Mouse (Mus musculus) cerebellum, postnatal 10 days (tissue): ENCODE measurements around the gene Zim1.
A peak's percentile ranks its signal among the peaks of the same experiment; 100 is the strongest.

Experiments
- DNase-seq, 2 experiments: peaks; one replicate each; pipeline ENCODE4 v3.0.0; 2021; ENCODE audit warnings: mixed read lengths in 2 of 2

Zim1 gene

DNA sequence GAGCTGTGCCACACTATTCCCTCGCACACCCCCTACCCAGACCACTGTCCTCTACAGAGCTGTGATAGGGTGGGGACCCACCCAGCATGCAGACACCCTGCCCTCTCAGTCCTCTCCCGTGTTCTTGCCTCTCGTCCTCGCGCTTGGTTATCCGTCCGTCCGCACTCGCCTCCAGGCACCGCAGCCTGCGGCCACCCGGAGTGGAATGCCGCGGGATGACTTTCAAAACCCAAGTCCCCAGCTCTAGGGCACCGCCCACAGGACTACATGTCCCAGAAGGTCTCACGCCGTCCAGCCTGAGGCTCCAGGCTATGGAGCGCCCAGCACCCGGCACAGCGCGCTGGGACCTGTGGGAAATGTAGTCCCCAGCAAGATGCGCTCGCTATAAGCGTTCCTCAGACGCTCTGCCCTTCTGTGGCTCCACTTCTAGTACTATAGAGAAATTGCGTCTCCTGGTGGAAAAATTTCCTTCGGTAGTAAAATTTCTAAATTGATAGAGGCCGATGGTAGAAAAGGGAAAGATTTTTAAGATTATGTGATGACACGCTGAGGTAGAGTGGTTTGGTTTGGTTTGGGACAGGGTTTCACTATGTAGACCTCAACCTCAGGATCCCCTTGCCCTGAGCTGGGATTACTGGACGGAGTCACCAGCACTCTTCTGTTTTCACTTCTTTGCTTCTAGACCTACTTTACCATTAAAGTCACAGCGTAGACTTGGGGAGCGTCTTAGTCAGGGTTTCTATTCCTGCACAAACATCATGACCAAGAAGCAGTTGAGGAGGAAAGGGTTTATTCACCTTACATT, at the start of gene Zim1:
Gene Zim1 (minus strand): TSS at position 210 of the 805 bp plus-strand sequence.
- DNase-seq = peak; percentile 92 to 95

DNA sequence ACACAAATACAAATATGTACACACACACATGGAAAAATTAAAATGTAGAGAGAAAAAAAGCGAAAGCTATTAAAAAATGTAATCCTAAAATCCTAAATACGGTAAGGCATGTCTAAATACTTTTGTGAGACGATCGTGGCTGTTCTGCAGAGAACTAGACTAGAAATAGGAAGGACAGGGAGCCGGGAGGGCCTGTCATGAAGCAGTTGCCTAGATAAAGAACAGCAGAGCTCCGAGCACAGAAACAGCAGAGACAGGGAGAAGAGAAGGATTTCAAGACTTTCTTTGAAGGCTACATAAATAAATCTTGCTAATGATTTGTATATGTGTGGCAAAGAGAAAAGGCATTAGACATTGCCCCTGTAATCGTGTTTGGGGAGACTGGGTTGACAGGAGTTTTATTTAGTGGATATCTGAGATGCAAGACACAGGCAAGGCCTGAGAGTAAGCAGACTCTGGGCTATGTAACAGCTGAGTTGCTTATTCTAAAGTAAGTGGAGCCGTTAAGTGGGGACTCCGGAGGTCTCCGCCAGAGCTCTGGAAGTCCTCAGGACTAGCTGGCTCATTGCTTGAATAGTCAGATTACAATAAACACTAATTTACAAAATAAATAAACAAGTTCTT, 48.1 kb upstream of the Zim1 start:
- no peak for DNase-seq

DNA sequence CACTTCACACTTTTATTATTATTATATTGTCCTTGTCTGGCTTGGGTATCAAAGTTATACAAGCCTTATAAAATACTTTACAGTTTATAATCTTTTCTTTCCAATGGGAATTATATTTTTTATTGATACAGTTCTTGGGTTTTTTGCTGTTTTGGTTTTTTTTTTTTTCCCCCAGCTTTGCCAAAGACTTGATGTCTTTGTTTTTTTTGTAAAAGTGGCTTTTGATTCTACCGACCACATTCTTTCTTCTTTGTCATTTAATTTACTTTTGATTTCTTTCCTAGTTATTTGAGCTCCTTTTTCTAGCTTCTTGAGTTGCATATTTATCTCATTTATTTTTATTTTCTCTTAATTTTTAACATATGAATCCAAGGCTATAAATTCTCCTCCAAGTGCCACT, 39.8 kb upstream of the Zim1 start:
- no peak for DNase-seq

DNA sequence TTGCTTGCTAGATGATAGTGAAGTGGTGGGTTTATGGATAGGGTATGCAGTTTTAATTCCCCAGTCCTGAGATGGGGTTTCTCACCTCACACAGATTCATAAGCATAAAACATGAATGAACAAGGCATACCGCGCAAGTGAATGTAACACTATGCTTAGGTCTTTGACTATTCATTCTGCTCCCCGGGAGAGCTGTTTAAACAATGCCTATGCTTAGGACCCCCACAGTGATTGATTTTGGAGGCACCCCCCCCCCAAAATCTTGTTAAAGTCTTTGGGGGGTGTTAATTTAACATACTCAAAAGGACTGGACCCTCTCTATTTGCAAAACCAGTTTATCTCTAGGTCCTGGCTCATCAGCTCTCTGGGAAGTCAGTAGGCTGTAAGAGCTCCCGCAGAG, 35.7 kb upstream of the Zim1 start:
- DNase-seq = peak in 1 of 2 experiments; percentile 23

DNA sequence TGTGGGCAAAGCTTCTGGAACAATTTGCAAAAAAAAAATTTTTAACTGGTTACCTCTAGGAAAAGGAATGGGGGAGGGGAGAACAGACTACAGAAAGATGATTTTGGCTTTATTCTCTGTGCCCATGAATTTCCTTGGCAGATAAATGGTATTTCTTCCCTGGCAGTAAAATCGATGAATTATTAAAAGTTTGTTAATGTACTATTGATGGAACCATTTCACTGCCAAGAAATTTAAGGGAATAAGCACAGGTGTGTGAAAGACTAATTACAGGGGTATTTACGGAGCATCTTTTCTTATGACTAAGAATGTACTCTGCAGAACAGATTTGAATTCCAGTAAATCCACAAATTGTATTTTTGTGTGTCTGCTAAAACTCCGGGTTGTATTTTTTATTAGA, 35.1 kb upstream of the Zim1 start:
- DNase-seq = peak in 1 of 2 experiments; percentile 35

DNA sequence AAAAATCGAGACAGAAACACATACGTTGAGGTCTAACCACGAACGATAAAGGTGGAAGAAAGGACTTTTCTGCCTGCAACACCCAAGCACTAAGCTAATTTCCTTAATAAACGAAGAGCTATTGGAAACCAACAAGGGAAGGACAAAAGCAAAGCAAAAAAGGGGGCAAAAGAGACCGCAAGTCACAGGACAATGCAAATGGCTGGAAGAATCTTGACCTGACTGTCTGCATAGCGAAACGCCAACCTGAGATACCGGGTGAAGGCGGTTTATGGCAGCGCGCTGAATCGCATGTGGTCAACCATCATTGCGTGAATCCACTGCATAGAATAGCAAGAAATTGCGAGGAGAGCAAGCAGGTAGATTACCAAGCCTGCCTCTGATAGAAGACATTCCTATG, 34.6 kb upstream of the Zim1 start:
- DNase-seq = peak; percentile 55 to 63

DNA sequence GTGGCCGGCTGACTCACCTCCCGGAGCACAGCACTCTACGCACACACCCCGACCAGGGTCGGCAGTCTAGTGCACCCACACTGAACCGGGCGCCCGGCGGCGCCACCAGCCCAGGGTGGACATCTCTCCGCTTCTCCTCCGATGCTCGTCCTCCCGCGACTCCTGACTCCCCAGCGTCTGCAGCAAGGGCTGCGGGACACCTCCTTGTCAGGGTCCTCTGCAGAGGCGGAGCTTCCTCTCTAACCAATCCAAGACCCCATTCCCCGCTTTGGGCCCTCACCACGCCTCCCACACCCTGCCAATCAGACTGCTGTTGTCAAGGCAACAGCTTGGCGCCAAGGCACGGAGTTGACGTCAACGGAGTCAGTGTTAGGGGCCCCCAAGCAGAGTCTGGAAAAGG, 34.0 kb upstream of the Zim1 start, which contains the start of the genes Peg3 and Usp29:
Gene Peg3 (minus strand): TSS at position 191 of the 400 bp plus-strand sequence.
Gene Usp29 (plus strand): TSS at position 338 of the 400 bp plus-strand sequence.
- DNase-seq = peak; percentile 94 to 96

DNA sequence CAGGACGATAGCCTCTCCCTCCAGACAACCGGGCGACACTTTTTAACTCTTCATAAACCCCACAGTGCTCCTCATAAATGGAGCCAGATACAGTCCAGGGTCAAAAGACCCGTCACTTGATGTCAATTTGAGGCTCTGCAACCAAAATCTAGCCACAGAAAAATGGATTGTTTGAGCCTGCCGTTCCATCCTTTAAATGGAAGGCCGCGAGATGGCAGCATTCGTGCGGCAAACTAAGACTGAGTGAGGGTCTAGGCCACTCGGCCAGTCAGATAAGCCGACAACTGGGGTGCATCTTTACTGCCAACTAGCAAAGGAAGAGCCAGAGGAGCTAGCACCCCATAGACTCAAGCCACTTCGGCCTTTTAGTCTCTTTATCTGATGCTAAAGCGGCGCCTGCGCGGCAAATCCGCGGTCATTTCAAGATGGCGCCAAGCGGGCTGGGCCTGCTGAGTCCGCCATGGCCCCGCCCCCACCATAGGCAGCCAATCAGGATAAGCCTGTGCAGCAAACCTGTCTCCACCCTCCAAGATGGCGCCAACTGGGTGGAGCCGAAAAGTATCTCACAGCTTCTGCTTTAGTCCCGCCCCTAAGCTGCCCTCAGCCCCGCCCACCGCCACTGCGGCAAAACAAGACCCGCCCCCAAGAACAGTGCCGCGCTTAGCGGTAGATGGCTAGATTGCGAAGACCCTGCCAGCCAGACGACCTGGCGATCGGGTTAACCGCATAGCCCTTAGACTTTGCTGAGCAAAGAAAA, 33.0 kb upstream of the Zim1 start:
- DNase-seq = peak; percentile 98 to 99

DNA sequence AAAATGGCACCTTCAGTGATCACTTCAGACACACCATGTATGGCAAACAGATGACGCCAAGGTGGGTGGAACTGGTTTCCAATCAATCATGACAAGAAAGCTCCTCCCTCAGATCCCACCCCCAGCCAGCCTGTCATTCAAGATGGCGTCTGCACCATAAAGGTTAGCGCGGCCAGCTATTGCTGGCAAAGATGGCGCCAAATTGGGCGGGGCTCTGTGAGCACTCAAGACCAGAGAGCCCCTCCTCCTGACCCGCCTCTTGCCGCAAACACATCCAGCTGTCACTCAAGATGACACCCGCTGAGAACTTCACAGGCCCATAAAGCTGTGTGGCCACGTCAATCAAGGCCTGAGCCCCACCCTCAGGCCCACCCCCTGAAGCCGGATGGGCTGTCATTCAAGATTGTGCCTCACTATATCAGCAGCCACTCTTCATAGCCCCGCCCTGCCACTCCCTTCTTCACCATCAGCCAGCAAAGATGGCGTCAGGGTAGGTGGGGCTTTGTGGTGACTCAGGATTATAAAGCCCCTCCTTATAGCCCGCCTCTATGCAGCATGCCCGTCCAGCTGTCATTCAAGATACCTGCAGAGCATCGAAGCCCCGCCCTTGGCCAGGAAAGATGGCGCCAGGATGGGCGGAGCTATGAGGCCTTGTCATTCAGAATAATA, 32.1 kb upstream of the Zim1 start:
- DNase-seq = peak; percentile 95 to 96

DNA sequence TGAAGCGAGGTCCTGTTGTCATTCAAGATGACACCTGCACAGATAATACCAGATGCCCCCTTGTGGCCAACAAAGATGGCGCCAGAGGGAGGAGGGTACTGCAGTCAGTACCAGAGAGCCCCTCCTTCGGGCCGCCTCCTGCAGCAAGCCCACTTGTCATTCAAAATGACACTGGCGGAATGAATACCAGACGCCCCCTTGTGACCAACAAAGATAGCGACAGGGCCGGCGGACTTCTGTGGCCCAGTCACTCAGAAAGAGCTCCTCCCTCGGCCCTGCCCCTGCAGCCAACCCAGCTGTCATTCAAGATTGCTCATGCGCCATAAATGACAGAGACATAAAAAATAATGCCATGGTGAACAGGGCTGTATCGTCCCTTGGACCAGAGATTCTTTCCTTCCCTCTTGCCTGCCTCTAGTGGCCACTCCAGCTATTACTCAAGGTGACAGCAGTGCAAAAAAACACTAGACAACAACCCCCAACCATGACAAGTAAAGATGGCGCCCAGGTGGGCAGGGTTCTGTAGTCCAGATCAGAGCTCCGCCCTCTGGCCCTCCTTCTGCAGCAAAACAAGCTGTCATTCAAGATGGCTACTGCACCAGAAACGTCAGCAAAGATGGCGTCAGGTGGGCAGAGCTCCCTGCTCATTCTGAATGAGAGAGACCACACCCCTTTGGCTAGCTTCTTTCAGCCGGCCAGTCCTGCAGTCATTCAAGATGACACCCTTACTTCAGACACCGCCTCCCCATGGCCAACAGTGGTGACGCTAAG, 31.3 kb upstream of the Zim1 start:
- peak; percentile 91 to 94 for DNase-seq

DNA sequence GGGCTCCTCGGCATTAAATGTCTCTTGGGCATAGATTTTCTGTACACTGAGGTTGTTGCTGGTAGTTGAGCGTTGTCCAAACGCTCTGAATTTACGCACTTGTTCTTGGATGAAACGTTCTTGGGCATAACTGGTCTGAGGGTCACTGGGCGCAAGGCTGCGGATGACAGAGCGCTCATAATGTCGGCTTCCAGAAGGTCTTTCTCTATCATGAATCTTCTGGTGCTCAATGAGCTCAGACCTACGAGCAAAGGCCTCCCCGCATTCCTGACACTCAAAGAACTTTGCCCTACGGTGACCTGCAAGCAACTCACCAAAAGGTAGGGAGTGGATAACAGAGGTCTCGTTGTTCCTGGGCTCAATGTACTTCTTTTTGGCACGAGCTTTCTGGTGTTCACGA, 13.1 kb upstream of the Zim1 start:
- DNase-seq = no peak

DNA sequence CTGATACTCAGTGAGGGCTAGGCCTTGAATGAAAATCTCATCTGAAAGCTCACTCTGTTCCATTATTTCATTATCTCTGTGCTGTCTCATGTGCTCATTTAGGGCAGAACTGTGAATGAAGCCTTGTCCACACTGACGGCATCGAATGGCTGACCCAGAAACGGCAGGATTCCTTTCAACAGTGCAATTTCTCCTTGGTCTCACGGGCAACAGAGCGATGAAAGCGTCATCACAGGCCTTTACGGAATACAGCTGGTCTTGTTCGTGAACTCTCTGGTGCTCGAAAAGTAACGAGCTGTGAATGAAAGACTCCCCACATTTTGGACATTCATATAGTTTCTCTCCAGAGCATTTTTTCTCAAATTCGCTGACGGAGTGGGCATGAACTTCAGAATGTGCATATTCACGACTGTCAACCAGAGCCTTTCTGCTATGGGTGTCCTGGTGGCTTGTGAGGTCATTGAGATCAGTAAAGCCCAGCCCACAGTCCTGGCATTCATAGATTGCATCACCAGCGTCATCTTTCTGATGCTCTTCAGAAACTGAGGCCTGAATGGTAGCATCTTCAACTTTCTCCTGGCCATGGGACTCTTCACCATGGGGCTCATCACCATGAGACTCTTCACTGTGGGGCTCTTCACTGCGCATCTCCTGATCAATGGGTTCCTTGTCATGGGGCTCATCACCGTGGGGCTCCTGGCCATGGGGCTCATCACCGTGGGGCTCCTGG, 12.4 kb upstream of the Zim1 start:
- DNase-seq = no peak

DNA sequence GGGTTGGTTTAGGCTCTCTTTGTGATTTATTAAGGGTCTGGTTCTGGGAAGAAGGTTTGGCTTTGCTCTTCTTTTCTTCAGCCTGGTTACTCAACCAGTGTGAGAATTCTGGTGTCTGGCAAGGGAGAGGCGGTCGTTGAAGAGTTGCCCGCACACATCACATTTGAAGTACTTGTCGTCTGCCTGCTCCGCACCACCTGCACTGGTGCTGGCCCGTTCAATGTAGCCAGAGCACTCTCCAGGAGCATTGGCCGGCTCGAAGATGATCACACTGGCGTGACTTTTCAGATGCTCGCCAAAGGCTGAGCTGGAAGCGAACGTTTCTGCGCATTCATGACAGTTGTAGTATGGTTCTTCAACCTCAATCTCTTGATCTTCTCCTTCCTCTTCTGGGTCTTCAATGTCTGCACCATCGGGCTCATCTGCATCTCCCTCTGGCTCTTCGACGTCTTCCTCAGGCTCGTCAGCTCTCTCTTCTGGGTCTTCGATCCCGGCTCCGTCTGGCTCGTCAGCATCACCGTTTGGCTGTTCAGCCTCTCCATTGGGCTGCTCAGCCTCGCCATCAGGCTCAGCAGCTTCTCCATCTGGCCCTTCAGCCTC, 11.3 kb upstream of the Zim1 start:
- DNase-seq = peak; percentile 56 to 67

DNA sequence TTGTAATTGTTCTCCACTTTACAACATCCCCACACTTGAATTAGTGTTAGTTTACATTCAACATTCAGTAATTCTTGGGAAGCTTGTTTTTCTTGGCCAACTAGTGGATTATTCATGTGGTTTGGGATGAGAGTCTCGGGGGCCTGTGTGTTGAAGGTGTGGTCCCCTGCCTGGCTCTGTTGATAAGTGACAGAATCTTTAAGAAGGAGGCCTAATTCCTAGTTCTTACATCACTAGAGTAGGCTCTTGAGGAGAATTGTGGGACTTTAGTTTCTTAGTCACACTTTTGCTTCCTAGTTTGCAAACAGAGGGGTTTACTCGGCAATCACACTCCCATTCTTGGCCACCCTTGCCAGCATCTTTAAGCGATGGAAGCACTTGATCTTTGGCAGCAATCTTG, 3.0 kb upstream of the Zim1 start:
- peak in 1 of 2 experiments; percentile 0 for DNase-seq

DNA sequence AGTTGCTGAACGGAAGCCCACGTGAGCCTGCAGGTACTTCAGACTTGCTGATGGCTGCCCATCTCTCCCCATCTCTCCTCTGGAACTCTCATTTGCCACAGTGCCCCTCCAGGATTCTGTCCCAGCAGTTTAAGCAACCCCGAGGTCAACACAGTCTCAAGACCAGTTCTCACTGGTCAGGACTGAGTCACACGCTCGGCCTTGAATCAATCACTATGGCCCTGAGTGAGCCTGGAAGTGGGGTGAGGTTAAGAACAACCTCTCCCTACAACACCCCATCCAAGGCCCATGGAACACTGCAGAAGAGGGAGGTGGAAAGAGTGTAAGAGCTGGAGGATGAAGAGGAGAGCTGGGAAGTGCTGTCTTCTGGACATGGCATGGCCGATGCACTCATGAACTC, 10.7 kb downstream of the Zim1 start:
- DNase-seq = no peak

DNA sequence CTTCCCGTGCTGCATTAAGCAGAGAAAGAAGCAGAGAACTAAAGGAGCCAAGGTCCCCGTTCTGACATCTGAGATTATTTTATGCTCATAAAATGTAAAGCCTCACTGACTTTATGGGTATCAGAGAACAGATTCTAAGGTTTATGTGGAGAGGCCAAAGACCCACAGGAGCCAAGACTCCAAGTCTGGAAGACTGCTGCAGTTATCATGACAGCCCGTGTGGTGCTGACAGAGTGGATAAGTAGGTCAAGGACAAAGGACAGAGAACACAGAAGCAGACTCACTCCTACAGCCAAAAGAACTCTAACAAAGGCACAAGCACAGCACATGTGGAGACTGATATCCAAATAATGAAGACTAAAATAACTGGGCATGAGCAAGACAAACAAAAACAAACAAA, 29.5 kb downstream of the Zim1 start:
- no peak for DNase-seq

DNA sequence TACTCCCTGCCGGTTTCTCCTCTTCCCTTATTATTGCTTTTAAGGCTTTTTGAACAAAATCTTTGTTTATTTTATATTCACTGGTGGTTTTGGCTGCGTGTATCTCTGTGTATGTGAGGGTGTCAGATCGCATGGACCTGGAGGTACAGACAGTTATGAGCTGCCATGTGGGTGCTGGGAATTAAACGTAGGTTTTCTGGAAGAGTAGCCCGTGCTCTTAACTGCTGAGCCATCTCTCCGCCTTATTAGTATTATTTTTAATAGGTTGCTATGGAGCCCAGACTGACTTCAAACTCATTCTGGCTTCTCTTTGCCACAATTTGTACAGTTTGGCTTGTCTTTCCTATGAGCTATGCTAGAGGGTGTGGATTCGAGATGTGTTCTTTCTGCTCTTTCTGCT, 32.8 kb downstream of the Zim1 start:
- no peak for DNase-seq

DNA sequence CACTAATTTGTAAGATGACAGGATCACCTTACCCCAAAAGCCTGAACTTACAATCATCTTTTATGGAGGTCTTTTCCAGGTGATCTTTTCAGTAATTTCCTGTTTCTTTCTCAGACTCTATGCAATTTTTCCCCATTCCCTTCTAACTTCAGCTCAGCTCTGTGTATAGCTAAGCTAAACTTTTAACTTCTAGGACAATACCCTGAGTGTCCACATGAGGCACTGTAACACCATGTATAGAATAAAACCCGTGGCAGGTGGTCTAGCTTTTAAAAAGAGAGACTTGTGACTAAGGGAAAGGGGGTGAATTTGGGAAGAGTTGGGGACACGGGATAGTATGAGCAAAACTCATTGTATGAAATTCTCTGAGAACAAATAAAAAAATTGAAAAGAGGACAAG, 36.6 kb downstream of the Zim1 start:
- DNase-seq = peak; percentile 70 to 80

DNA sequence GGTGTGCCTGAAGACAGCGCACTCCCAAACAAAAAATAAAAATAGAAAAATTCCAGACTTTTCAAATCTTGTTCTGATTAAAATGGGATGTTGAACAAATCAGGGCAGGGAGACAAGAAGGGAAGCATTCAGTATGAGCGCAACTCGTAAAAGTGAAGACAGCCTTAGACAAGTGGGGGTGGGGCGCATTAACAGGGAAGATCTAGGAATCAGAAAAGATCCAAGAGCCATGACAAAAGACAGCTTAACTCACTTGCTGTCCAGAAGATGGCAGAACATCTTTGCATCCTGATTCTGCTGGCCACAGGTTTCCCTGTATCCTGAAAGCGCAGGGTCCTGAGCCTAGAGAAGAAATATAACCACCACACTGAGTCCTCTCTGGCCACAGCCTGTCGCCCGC, 37.6 kb downstream of the Zim1 start:
- no peak for DNase-seq

DNA sequence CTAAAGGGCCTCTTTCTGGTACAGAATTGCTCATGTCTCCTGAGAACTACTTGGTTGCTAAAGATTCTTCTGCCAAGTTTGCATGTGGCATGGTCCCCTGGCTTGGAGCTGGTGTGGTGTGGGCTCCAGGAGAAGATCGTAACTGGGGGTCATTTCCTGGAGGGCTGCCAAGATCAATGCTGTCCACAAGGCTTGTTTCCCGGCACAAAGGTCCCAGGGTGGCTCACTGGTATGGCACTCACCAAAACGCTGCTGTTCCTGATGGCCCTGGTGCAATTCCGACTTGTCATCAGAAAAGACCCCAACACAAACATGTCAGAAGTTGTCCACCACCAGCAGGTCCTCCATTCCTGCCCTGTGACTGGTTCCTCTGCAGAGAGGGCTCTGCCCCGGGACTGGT, 44.1 kb downstream of the Zim1 start:
- no peak for DNase-seq

DNA sequence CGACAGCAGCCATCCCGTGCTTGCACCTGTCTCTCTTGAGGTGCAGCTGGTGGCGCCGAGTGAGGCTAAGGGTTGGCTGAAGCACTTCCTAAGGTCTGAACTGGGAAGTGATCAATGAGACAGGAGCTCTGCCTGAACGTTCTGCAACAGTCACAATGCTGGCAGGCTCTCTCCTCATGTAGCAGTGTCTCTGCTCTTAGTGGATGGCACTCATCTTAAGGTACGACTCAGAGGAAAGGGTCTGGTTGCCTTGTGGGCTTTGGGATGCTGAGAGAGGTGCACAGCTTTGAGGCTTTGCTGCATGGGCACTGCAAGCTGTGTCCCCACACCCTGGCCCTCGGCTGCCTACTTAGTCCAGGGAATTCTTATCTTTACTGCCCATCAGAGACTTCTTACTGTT, 45.0 kb downstream of the Zim1 start:
- DNase-seq = no peak
